Mouse (Mus musculus): Measurements from ENCODE around the gene Ccz1.
"Not testable (repeated sequence)": the region's sequence is repeated elsewhere in the genome, so short reads cannot be mapped to it uniquely, and the experiment has no call there.

The Ccz1 gene

GRCm38 (mm10) chr5:144014551-144015311 is at the start of gene Ccz1:
Gene Ccz1 (minus strand): TSS chr5:144014877.
- peak; percentile 81 for DNase-seq

GRCm38 (mm10) chr5:144064093-144064492 is 49.4 kb upstream of the Ccz1 start:
- no peak for DNase-seq

GRCm38 (mm10) chr5:144054340-144054739 is 39.7 kb upstream of the Ccz1 start:
- no peak for DNase-seq

- DNase-seq, result no peak
Measured at GRCm38 (mm10) chr5:144053450-144053849, 38.8 kb upstream of the Ccz1 start.

- DNase-seq, result peak; percentile 17
Measured at GRCm38 (mm10) chr5:144051268-144051667, 36.6 kb upstream of the Ccz1 start.

- no peak for DNase-seq
Measured at GRCm38 (mm10) chr5:144049881-144050280, 35.2 kb upstream of the Ccz1 start.

- no peak for DNase-seq
Measured at GRCm38 (mm10) chr5:144047324-144047723, 32.6 kb upstream of the Ccz1 start.

DNA sequence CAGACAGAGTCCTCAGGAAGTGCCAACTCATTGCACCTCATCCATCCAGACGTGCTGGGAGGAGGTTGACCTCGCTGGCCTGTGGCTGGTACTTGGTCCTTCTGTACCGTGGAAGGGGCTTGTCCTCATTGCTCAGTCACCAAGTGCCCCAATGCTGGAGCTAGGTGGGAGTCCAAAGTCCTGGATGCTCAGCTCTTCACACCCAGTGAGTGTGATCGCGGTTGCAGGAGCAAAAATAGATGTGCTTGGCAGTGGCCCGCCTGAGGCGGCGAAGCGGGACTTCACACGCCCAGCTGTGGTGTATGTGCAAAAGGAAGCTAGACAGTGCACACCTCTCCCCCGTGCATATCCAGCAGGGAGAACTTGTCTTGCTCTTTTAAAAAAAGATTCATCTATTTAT is 28.5 kb upstream of the Ccz1 start:
- DNase-seq, result no peak

GRCm38 (mm10) chr5:144040720-144041364 is 26.2 kb upstream of the Ccz1 start:
- peak; percentile 79 for DNase-seq

- DNase-seq, result no peak
Measured at GRCm38 (mm10) chr5:144039886-144040285, 25.2 kb upstream of the Ccz1 start.

DNA sequence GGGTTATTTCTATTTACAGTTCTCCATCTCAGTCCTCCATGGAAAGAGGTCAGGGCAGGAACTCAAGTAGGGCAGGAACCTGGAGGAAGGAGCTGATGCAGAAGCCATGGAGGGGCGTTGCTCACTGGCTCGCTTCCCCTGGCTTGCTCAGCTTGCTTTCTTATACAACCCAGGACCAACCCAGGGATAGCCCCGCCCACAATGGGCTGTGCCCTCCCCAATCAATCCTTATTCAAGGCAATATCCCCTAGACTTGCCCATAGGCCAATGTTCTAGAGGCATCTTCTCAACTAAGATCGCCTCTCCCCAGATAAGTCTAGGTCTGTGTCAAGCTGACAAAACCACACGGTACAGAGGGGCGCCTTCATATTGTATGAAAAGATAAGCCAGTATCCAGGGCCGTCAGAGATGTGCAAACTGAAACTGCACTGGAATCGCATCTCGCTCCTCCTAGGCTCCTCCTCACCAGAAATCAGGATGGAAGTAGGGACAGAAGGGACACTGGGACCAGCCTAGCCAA is 24.5 kb upstream of the Ccz1 start:
- DNase-seq, result no peak

DNA sequence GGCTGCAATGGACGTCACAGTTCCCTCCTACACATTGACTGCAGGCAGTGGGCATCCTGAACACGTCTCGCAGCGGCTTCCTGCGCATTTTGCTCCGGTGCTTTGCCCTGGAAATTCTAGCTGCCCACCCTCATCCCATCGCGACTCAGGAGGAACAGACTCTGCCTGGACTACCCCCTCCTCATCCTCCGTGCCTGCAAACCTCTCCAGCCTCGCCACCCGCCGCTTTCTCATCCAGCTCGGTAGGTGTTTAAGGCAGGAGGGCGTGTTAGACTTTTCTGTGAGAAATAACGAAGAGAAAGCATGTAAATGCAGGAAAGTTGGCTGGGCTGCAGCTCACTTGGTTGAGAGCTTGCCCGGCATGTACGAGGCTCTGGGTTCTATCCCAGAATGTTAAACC is 22.3 kb upstream of the Ccz1 start:
- DNase-seq, result no peak

- no peak for DNase-seq
Measured at GRCm38 (mm10) chr5:144034567-144034966, 19.9 kb upstream of the Ccz1 start.

DNA sequence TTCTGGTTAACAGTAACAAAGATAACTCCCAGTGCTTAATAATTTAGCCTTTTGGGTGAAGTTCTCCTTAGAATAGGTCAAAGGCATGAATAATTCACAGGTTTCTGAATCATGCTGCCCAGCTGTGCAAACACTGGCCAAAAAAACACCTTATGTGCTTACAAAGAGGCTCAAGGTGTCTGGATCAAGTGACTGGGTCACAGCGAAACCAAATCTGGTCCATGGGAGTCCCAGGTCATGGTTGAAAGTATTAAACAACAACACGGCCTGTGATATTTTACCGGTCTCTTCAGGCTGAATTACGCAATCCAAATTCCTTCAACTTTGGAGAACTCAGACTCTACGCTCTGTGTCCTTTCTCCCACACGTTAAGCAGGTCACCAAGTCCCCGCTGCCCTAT is 17.8 kb upstream of the Ccz1 start:
- DNase-seq, result no peak

DNA sequence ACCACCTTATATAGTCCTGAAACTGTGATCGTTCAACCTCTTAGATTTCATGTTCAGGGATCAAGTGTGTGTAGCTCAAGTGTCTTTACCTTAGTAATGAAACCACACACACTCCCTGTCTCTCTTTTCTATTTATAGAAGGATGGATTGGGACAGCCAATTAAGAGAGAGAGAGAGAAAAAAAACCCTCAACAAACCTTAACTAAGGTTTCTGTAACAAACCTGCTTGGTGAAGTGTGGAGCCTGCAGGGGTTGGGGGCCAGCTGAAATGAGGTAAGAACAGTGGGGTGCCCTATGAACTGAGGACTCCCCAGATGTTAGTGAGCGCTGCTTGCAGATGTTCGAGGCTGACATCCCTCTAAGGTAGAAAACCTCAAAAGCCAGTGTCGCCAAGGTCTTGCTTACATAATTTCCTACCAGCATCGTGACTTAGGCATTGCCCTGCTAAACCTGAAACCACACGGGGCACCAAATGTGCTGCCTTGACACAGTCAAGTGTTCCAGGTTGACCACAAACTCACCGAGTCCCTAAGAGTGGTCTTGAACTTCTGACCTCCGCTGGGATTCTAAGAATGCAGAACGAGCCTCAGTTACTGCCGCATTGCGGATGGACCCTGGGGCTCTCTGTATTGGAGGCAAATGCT is 12.1 kb upstream of the Ccz1 start, which contains the start of gene Ocm:
TSS of gene Ocm (minus strand) at position 51 of the 644 bp plus-strand sequence.
- DNase-seq, result no peak

DNA sequence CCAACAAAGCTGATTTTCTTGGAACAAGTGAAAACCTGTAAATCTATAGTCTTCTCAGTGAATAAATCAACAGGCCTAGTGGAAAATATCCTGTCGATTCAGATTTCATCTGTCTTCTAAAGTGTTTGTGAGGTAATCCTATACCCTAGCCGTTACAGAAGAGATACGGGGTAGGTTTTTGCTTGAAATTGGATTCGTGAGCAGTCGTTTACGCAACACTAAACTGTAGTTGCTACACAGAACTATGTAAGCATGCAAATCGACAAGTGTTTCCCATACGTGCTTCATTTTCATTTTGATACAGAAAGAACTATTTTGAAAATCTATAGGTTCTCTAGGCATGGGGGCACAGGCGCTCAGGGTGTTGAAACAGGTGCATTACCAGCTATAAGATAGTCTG is 1.2 kb upstream of the Ccz1 start:
- DNase-seq, result no peak

DNA sequence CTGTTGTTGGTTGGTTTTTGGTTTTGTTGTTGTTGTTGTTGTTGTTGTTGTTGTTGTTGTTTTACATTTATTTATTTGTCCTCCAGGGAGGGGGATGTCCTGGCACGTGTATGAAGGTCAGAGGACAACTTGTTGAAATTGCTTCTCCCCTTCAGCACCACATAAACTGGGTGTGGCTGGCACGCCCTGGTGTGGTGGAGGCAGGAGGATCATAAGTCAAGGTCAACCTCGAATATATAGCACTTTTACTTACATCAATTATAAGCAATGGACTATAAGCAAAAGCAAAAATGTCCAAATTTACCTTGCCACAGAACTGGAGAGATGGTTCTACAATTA is 604 bp upstream of the Ccz1 start:
- DNase-seq, result no peak

GRCm38 (mm10) chr5:144013366-144014134 is 1.1 kb downstream of the Ccz1 start:
- not testable (repeated sequence) for DNase-seq

- DNase-seq, result no peak
Measured at GRCm38 (mm10) chr5:144002461-144003192, 12.1 kb downstream of the Ccz1 start.

- DNase-seq, result no peak
Measured at GRCm38 (mm10) chr5:143999409-143999808, 15.3 kb downstream of the Ccz1 start.

- DNase-seq, result no peak
Measured at GRCm38 (mm10) chr5:143994632-143995365, 19.9 kb downstream of the Ccz1 start.

GRCm38 (mm10) chr5:143993849-143994248 is 20.8 kb downstream of the Ccz1 start:
- DNase-seq, result no peak
